Mouse (Mus musculus) layer of hippocampus, adult 9-10 months (tissue): ENCODE results near the gene Gimap8.
"Not testable (repeated sequence)": the region's sequence is repeated elsewhere in the genome, so short reads cannot be mapped to it uniquely, and the experiment has no call there.

ENCODE experiments used
- DNase-seq: peaks from one replicate; pipeline ENCODE4 v3.0.0; 2022; ENCODE audit warnings: low spot score

Gimap8 gene

DNA sequence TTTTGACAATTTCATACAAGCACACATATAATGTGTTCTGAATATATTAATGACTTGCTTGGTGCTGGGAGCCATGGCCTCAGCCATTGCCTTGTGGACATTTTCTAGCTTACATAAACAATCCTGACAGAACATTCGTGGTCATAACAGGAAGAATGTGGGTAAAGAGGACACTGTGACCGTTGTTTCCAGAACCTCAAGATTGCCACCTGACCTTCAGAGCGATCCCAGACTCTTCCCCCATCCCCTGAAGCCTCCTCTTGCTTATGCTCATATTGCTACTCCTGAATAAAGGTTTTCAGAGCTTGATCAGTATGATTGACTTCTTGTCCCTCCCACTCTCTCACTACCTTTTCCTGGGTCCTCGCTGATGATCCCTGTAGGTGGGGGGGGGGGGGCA, 31.4 kb downstream of the Gimap8 start:
- DNase-seq, result no peak

DNA sequence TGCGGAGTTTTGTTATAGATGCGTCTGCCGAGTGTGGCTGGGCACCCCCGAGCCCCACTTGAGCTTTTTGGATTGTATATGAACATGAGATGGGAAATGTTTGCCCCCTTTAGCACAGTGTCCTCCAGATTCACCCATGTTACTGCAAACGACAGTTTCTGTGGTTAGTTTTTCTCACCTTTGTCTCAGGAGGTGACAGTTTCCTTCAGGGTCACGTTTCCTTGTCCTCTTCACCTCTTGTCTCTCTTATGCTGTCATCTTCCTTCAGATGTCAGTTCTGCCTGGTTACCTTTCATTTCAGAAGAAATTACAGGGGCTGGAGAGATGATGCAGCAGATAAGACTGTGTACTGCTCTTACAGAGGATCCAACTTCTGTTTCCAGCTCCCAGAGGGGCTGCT, 32.7 kb downstream of the Gimap8 start:
- no peak for DNase-seq

DNA sequence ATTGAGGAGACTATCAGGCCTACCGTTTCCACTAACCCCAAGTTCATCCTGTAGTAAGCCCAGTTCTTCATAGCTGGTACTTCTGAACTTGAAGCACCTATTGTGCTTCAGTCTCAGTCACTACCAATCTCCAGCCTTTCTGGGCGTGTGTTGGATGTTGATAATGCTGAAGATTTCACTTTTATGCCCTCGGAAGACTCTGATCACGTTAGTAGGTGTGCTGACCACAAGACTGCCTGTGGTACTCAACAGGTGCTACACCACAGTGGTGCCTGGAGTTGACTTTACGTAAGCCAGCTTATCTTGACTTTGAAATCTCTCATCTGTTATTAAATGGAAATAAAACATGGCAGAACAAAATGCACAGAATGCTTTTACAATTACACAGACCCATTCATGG, 33.4 kb downstream of the Gimap8 start:
- no peak for DNase-seq

DNA sequence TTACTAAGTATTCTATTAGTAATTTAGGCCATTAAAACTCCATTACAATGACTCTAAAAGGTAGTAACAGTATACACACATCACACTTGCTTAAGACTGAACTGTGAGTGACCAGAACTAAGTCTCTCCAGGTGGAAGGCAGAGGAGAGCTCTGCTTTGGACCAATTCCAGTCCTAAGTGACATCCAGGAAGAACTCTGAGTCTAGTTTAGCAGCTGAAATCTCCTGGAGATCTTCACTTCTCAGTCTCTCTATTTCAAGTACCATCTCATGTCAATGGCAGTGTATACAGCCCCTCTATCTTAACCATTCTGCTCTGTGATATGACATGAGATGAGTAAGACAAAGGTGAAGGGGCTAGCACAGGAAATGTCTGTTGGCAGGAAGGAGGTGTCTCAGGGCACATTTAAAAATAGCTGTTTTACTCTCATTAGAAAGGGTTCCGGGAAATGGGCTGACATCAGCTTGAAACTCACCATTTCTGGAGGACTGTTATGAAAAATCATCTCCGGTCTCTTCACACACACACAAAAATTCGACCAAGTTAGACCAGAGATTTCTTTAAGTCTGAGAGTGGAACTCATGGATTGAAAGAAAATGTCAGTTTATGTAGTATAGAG, 34.5 kb downstream of the Gimap8 start:
- no peak for DNase-seq

DNA sequence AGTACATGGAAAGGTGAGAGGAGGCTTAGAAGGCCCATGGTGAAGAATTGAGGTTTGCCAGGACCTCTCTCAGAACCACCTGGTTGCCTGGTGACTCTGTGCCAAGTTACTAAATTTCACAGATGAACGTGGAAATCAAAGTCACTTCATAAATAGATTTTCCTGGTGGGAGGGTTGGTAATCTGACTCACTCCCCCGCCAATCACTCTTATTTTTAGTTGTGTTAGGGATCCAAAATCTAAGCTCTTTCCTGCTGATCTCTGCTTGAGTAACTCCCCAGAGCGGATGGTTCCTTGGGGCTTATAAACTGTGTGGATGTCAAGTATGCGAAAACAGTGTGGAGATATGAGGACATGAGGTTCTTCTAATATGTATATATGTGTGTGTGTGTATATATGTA, 35.2 kb downstream of the Gimap8 start:
- DNase-seq, result no peak

DNA sequence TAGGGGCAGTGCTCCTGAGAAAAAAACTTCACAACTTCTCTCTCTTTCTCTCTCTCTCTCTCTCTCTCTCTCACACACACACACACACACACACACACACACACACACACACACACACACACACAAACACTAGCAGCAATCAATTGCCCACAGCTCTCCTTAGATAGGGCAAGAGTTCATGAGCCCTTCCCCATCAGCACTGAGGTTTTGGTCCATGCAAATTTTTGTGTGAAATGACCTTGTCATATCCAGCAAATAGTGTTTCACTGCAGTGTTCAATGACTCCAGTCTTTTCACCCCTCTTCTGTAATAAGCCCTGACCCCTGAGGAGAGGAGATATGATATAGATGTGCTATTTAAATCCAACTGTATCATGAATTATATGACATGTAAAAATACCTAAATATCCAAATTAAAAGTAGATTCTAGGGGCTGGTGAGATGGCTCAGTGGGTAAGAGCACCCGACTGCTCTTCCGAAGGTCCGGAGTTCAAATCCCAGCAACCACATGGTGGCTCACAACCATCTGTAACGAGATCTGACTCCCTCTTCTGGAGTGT, 36.3 kb downstream of the Gimap8 start:
- not testable (repeated sequence) for DNase-seq

DNA sequence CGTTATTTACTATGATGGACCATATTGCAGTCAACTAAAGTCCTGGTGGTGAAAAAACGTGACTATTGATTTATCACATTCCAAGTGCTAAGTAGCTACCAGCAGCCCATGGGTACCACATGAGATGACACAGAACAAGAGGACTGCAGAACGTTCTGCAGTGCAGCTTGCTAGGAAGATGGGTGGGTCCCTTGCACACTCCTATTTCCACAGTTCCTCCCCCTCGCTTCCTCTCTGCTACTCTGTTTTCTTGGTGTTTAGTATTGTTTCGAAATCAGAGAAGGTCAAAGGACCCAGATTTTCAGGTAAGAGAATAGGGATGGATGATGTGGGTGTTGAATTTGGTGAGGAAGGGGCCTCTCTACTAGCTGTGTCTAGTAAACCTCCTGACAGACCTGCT, 37.3 kb downstream of the Gimap8 start, which contains the start of gene Gimap4:
Gene Gimap4 (plus strand): TSS at position 231 of the 400 bp plus-strand sequence.
- no peak for DNase-seq

DNA sequence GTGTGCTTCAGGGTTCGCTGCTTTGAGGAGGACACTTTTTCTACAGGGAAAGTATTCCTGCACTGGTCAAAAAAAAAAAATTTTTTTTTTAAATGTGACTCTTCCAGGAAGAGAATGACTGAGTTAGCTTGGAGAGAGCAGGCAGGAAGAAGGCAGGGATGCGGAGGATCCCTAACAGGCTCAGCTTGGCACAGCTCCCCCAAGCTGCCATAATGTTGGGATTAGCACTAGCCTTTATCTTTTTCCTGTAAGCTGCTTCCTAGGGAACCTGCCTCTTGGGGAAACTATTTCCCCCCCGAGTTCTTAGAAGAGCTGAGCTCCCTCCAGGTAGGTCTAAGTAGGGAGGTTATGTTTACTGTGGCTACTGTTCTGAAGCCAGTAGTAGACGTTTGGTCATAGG, 37.8 kb downstream of the Gimap8 start:
- DNase-seq, result no peak

DNA sequence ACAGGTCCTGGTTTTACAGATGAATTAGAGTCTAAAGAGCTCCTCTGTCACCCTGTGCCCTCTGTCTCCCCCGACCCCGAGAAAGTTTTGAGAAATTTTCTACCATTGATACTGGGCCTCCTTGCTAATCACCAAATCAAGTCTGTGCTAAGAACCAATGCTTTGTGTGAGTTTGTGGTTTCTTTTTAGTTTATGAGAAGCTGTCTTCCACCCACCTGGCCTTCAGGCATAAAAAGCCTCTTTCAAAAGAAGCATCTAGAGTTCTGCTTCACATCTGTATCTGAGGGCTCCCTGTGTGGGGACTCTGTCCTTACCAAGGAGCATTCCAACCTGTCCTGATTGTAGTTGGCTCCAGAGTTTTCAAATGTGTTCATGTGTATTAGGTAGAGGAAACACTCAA, 38.2 kb downstream of the Gimap8 start:
- no peak for DNase-seq

DNA sequence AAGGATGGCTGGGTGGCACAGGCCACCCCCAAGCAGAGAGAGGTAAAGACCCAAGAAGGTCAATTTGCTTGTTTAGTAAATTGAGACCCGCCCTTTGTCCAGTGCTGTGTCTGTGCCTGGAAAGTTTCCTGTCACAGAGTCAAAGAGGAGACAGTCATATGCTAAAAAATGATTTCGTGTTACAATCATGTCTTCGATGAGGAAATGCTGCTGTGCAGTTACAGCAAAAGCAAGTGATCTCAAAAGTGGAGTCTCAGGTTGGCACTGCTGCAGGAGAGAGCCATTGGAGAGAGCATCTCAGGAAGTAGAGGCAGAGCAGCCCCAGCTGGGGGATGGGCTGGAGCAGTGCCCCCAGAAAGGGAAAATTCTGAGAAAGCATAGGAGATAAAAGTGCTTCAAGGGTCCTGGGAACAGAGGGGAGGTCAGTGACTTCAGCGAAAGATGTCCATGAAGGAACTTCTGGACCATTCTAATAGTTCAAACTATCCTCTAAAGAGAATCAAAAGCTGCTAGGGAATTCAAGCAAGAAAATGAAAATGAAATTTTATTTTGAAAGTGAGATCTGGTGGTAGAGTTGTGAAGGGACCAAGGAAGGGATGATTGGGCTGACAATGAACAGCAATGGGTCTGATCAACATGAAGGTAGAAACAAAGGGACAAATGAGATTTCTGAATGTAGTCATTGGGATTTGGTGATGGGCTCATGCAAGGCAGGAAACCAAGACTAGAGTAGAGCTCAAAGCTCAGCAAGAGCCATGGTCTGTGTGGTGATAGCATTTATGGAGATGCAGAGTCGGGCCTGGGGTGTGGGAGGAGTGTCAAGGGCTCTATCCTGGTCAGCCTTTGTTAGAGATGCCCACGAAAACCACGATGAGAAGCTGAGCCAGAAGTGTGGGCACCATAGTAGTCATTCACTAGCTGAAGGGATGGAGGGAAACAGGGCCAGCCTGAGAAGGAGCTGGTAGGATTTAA, 38.9 kb downstream of the Gimap8 start:
- no peak for DNase-seq

DNA sequence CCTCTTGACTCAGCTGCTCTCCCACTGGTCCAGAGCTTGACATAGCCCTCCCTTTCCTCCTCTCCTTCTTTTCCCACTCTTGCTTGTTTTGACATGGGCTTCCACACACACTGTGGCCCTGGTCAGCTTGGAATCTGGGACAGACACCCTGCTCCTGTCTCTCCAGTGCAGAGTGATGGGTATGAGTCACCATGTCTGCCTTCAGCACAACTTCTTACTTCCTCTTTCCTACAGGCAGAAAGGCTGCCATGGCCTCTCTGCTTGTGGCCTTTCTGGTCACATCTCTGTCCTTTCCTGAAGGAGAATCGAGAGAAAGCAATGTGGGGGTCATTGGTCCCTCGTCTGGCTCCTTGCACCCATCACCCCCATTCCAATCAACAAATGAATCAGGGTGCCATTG, 40.0 kb downstream of the Gimap8 start:
- DNase-seq, result no peak

DNA sequence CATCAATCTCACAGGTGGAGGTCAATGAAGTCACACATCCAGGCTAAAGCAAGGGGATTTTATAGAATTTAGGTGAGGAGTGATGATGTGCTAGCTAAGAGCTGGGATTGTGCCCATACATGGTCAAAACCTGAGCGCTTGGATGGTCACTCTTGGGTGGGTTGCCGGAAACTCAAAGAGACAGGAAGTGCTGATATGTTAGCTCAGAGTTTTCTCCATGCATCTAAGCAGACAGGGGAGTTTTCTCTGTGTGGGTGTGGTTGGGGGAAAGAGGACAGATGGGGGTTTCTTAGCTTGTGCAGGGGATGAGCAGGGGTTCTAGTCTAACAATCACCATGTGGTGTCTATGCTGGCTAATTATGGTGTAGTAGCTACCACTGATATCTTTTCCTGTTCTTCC, 42.3 kb downstream of the Gimap8 start:
- DNase-seq, result no peak

DNA sequence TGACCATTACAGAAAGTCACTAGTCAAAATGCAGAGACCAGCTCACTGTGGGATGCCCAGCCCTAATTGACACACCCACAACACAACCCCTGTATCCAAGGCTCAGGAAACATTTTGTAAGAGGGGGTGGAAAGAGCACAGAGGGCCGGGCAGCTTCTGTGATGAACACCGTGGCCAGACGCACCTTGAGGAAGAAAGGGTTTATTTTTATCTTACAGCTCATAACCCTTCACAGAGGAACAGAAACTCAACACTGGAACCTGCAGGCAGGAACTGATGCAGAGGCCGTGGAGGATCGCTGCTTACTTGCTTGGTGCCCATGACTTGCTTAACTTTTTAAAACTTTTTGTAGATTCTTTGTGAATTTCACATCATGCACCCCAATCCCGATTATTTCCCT, 45.9 kb downstream of the Gimap8 start:
- no peak for DNase-seq

DNA sequence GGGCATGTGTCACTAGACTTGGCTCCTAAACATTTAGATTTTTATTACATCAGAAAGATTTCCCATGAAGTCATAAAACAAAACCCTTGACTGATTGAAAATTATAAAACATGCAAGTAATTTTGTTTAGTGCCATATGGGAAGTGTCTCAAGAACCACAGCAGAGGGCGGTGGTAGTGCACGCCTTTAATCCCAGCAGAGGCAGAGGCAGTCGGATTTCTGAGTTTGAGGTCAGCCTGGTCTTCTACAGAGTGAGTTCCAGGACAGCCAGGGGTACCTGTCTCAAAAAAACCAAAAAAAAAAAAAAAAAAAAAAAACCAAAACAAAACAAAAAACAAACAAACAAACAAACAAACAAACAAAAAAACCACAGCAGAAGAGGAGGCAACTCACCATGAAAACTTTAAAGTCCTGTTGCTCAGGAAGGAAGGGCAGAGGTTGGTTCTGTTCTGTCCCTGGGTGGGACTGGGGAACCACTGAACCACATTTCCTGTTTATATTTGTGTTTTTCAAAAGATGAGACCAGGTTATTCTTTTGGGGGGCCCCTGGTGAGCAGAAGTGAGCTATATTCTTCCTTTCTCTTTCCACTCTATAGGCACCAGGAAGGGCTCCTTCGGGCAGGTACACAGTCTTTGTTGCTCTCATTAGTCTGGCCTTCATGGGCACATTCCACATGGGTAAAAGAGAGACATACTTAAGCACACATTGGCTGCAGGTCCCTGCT, 50.0 kb downstream of the Gimap8 start:
- no peak for DNase-seq

DNA sequence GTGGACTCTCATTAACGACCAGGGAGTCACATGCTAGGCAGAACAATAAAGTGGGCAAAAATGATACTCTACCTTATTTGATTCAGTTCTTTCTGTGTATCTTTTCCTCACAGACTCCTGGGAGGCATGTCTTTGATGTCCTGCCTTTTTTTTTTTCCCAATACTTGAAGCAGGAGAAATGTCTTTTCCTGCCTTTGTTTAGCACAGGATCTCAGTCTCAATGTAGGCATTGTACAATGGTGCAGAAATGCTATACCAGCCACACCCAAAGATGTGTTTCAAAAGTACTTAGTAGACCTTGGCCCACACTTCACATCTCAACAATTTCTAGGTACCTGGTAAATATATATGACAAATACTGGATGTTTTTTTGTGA, 50.5 kb downstream of the Gimap8 start:
- DNase-seq, result no peak

DNA sequence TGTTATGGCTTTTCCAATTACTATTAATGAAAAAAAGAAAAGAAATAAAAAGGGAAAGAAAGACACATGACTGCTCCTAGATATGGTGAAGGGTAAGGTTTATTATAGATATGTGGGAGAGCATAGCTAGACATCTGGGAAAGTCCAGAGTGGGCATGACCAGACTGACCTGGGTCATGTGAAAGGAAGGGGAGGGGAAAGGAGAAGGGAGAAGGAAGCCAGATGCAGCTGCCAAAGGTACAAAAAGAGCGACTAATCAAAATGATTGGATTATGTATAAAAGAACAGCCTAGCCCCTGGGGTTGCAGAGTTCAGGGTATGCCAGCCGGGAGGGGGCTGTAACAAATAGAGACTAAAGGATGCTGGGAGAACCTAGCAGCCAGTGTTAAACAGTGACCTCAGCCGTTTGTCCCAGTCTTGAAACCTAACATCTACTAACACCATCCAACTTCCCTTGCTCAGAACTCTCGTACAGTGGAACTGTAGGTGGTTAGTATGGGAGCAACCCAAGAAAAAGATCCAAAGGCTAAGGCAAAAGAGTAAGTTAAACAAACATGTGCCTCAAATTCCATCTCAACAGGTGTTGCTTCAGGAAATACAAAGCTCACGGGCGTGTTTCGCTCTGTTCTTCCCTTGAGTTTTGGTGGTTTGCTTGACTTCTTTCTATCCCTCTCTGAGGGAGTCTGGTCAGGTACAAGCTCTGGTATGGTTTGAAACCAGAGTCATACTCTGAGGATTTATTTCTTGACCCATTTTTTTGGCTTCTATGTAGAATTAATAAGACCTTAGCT, 51.2 kb downstream of the Gimap8 start:
- DNase-seq, result no peak

DNA sequence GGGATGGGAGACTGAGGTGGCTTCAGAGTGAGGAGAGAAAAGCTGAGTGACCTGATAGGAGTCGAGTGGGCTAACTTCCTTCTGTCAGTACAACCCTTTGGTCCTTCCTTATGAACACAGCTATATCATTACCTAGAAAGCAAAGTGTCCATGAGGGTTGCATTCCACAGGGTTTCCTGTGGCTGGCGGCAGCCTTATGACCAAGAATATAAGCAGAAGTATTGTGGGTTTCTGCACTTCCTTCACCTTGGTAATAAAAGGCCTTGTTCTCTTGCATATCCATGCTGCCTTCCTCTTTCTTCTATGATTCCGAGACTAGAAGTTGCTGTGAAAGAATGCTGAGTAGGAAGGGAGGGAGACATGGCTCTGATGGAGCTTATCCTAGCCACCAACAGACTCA, 51.9 kb downstream of the Gimap8 start:
- no peak for DNase-seq

DNA sequence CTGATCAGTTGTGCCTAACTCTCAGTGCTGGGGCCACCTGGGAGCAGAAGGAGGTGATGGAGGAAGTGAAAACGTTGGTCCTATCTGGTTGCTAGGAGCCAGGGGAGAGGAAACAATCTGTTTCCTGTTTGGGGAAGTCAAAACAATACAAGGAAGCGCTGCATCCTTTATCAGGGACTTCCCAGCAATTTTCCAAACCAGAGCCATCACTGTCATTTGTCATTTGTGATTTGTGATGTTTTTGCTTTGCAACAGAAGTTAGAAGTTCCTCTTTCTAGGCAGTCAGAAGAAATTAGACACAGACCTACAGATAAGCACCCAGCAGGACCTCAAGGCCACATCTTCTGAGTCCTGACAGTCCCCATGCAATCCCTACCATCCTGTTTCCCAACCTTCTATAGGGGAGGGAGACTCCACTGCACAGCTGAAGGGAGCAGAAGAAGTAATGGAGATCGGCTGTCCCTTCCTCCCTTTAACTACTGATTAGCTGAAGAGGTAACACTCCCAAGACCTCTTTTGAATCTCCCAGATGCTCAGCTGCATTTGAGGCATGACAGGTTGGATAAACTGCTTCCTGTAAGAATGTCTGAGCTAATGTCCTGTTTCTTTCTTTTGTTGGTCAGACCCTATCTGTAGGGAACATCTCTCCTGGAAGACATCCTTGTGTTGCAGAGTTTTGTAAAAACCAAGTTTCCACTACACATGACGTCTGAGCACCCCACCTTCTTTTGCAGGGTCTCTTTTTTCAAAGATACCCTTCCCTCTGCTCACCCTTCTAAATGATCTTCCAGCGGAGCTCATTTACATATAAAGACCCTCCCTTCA, 53.4 kb downstream of the Gimap8 start:
- no peak for DNase-seq

DNA sequence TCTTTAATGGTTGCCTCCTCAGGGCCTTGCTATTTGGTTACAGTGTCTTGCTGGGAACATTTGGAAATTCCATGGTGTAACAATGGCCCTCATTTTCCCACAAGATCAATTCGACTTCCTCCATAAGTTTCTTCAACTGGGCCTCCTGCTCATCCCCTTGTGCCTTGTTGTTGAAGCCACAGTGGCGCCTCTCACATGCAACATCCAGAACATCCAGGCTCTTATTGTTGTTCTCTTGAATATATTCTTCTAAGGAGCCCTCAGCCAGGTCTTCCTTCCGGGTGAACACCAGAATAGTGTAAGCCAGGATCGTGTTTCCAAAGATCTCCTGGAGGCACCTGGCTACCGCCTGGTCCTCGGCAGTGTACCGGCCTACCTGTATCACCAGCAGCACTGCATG, 55.1 kb downstream of the Gimap8 start:
- no peak for DNase-seq

DNA sequence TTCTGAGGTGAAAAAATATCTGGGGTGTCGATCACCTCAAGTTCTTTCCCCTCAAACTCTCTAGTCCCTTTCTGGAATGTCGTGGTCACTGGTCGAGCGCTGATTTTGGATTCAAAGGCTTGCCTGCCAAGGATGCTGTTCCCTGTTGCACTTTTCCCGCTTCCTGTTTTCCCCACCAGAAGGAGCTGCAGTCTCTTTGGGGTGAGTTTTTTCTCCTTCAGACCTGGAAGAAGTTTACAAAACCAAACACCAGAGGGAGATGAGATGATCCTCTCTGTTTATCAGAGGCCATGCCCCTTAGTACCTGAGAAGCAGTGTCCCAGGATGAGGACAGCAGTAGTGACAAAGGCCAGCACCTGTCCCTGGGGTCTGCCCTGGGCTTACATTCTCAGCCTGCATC, 55.6 kb downstream of the Gimap8 start:
- DNase-seq, result no peak

DNA sequence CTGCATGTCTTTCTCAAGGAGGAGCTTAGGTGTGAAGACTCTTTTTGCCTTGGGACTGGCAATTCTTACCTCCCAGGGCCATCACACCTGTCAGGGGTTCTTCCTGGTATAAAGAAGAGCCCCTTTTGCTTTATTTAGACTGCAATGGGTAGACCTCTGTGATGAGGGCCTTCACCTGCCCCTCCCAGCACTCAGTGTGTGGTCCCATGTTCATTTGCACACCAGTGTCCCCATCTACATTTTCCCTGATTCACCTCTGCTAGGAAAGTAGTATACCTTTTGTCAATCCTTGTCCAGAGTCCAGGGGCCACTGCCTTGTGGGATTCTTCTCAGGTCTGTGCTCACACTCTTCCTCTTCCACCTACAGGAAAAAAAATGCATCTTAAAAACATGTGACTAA, 57.1 kb downstream of the Gimap8 start:
- DNase-seq, result no peak
